Mouse (Mus musculus): ENCODE results near the gene Fer1l4. TPM values are rescaled to one million over a fixed set of nuclear protein-coding genes. Genes with fewer than 3 reads are reported as not detected.

The Fer1l4 gene
- not detected for total RNA-seq (2021)
- long read RNA-seq, experiment 1 = 0 reads
- long read RNA-seq, experiment 2 = 0 reads

- DNase-seq = no peak
Observed at GRCm38 (mm10) chr2:156052816-156053215, at the start of gene Fer1l4. Gene Fer1l4 (minus strand): TSS chr2:156052947.

- DNase-seq = no peak
Observed at GRCm38 (mm10) chr2:156091926-156092325, 39.2 kb upstream of the Fer1l4 start.

GRCm38 (mm10) chr2:156089799-156090198 is 37.1 kb upstream of the Fer1l4 start:
- no peak for DNase-seq

- DNase-seq = no peak
Observed at GRCm38 (mm10) chr2:156087391-156088110, 34.8 kb upstream of the Fer1l4 start.

GRCm38 (mm10) chr2:156084541-156084940 is 31.8 kb upstream of the Fer1l4 start:
- DNase-seq = no peak

GRCm38 (mm10) chr2:156080391-156080790 is 27.6 kb upstream of the Fer1l4 start:
- DNase-seq = no peak

- no peak for DNase-seq
Observed at GRCm38 (mm10) chr2:156079674-156080073, 26.9 kb upstream of the Fer1l4 start.

GRCm38 (mm10) chr2:156079183-156079560 is 26.4 kb upstream of the Fer1l4 start:
- DNase-seq = peak; percentile 52

- no peak for DNase-seq
Observed at GRCm38 (mm10) chr2:156078421-156079182, 25.9 kb upstream of the Fer1l4 start.

GRCm38 (mm10) chr2:156077461-156077860 is 24.7 kb upstream of the Fer1l4 start:
- DNase-seq = no peak

GRCm38 (mm10) chr2:156073725-156074124 is 21.0 kb upstream of the Fer1l4 start:
- no peak for DNase-seq

- no peak for DNase-seq
Observed at GRCm38 (mm10) chr2:156071236-156071635, 18.5 kb upstream of the Fer1l4 start.

- DNase-seq = no peak
Observed at GRCm38 (mm10) chr2:156067916-156068315, 15.2 kb upstream of the Fer1l4 start.

GRCm38 (mm10) chr2:156066126-156066525 is 13.4 kb upstream of the Fer1l4 start:
- no peak for DNase-seq

GRCm38 (mm10) chr2:156065099-156066041 is 12.6 kb upstream of the Fer1l4 start, which contains the start of gene Spag4:
Gene Spag4 (plus strand): TSS chr2:156065175.
- peak; percentile 92 for DNase-seq

GRCm38 (mm10) chr2:156047929-156048328 is 4.8 kb downstream of the Fer1l4 start:
- DNase-seq = no peak

- no peak for DNase-seq
Observed at GRCm38 (mm10) chr2:156042903-156043302, 9.8 kb downstream of the Fer1l4 start.

- no peak for DNase-seq
Observed at GRCm38 (mm10) chr2:156039390-156039789, 13.4 kb downstream of the Fer1l4 start.

GRCm38 (mm10) chr2:156025482-156025881 is 27.3 kb downstream of the Fer1l4 start:
- no peak for DNase-seq

GRCm38 (mm10) chr2:156021765-156022164 is 31.0 kb downstream of the Fer1l4 start:
- no peak for DNase-seq

- DNase-seq = no peak
Observed at GRCm38 (mm10) chr2:156021219-156021618, 31.5 kb downstream of the Fer1l4 start.

- no peak for DNase-seq
Observed at GRCm38 (mm10) chr2:156018106-156018505, 34.6 kb downstream of the Fer1l4 start.

Measured in adrenal gland, postnatal 10 days (tissue).